Mouse (Mus musculus): ENCODE data around the gene Sars2.

DNA sequence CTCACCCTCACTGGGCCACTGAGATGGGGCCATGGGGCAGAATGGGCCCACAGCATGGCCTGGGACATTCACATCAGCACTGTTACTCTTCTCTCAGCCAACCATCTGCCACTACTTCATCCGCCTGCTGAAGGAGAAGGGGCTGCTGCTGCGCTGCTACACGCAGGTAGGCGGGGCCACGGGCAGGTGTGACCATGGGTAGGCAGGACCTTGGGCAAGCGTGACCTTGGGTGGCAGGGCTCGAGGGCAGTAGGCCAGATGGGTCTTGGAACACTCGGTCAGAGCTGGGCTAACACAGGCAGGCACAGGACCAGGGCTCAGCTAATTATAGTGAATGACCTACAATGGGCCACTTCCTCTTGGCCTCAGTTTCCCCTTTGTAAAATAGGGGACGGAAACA is 37.0 kb downstream of the Sars2 start:
- no peak for TF ChIP-seq CTCF (IDR thresholded peaks at IDR 0.05; ENCODE audit: insufficient read depth, low read length)
- no peak for TF ChIP-seq POLR2A (IDR thresholded peaks at IDR 0.05; ENCODE audit: borderline replicate concordance, extremely low read depth, low read depth, low read length)
